Mouse (Mus musculus) intestine, embryonic 16.5 days (tissue): ENCODE measurements around the gene Gm49394. TPM values are rescaled to one million over a fixed set of nuclear protein-coding genes. Genes with fewer than 3 reads are reported as not detected.

Source experiments
- ATAC-seq: fragments of 200-750 bp; cut with Nextera tagmentation; 2 replicates; pipeline ENCODE4 v1.8.0; 2017; ENCODE audit warnings: moderate TSS enrichment, moderate library complexity
- H3K27ac ChIP-seq: fragments of 300-500 bp; sonication (generic); 2 replicates; pipeline ENCODE4 v1.5.1; 2014; ENCODE audit warnings: mild to moderate bottlenecking, low read length
- H3K27me3 ChIP-seq: fragments of 300-500 bp; sonication (generic); replicated peaks from 2 replicates; pipeline ENCODE4 v1.6.1; 2014; ENCODE audit warnings: low read length, control low read depth, mixed read lengths; ENCODE audit not compliant: control insufficient read depth, insufficient read depth
- H3K36me3 ChIP-seq: fragments of 300-500 bp; sonication (generic); 2 replicates; pipeline ENCODE4 v1.6.1; 2014; ENCODE audit warnings: low read length, control low read depth; ENCODE audit not compliant: control insufficient read depth, insufficient read depth
- H3K4me1 ChIP-seq: fragments of 300-500 bp; sonication (generic); 2 replicates; pipeline ENCODE4 v1.6.1; 2014; ENCODE audit warnings: low read length, control low read depth, mixed read lengths; ENCODE audit not compliant: control insufficient read depth, insufficient read depth
- H3K4me2 ChIP-seq: fragments of 300-500 bp; sonication (generic); 2 replicates; pipeline ENCODE4 v1.6.1; 2014; ENCODE audit warnings: low read depth, low read length, control low read depth
- H3K4me3 ChIP-seq: fragments of 300-500 bp; sonication (generic); 2 replicates; pipeline ENCODE4 v1.5.1; 2014; ENCODE audit warnings: mild to moderate bottlenecking, low read length
- H3K9ac ChIP-seq: fragments of 300-500 bp; sonication (generic); 2 replicates; pipeline ENCODE4 v1.6.1; 2014; ENCODE audit warnings: low read depth, low read length
- H3K9me3 ChIP-seq: fragments of 300-500 bp; sonication (generic); 2 replicates; pipeline ENCODE4 v1.6.1; 2016; ENCODE audit warnings: low read length, control low read depth; ENCODE audit not compliant: control insufficient read depth
- WGBS: fragments of 180-500 bp; shearing (Covaris S2); extraction: QIAGEN DNeasy Blood & Tissue Kit; methylation state at CpG from one replicate; pipeline ENCODE4 v1.1.7; 2014; 5-methylcytosine and 5-hydroxymethylcytosine counted together
- microRNA counts: library from miRNA; unstranded; fragments of <30 nt; microRNA quantifications from one replicate; lab custom pipeline; 2016
- microRNA-seq: library from miRNA; unstranded; fragments of <30 nt; microRNA quantifications from one replicate; pipeline ENCODE4, GENCODE M21; 2016
- polyA plus RNA-seq: library from polyadenylated mRNA; unstranded; fragments of >200 nt; fragmentation: Nextera tagmentation; extraction: Ambion mirVana; gene quantifications from 2 replicates; pipeline ENCODE4 v1.2.1, GENCODE M21; 2015

Gene Gm49394
- polyA plus RNA-seq, 1 experiment from 2014 or later, result 1.9 TPM

DNA sequence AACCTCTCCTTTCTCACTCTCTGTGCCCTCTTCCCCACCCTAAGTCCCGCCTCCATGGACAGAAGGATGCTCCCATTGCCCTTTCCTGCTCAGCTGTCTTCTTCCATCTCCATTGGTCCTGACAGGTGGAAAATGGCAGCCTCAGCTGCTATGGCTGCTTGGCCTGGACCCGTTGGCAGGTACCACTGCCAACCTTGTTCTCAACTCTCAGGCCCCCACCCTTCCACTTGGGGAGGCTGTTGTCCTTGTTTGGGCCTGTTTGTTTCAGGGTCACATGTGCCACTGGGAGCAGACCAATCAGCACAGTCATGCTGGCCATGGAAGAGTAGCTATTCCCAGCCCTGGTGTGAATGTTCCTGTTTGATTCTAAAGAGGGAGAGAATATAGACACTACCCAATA, 68.8 kb downstream of the Gm49394 start:
- no peak overlapping the region for H3K9ac ChIP-seq
- no peak for ATAC-seq
- H3K27ac ChIP-seq, result no peak overlapping the region
- WGBS, result 78% methylated on average over 2 of the region's 2 CpGs
- no peaks in the 10 kb centered on the region for H3K36me3 ChIP-seq
- H3K4me2 ChIP-seq, result no peak overlapping the region
- H3K9me3 ChIP-seq, result no peaks in the 10 kb centered on the region
- H3K4me1 ChIP-seq, result no peaks in the 10 kb centered on the region
- no peaks in the 10 kb centered on the region for H3K27me3 ChIP-seq
- H3K4me3 ChIP-seq, result no peak overlapping the region

MicroRNAs encoded within 50 kb of the gene (microRNA counts, 519-probe panel; counts per million panel counts)
- microRNA mmu-miR-483 (lab: Ali Mortazavi, UCI), result 2,165 counts per million, percentile 50 among the panel's probes with 10 or more counts

Small RNA genes within 50 kb of the gene (microRNA-seq; reads per million reads assigned to microRNA genes)
- gene Mir483, result 1,393 reads per million, percentile 77 among the genes with 10 or more reads in this experiment

Other genes starting within 250 kb of the Gm49394 start
- 8.8 and 10.4 TPM in 2 replicates for gene Syt8, start 235.1 kb downstream of the Gm49394 start, polyA plus RNA-seq
- gene Tnni2, start 228.1 kb downstream of the Gm49394 start, polyA plus RNA-seq, result 4.3 and 4.7 TPM in 2 replicates
- gene Lsp1, start 209.1 kb downstream of the Gm49394 start, polyA plus RNA-seq, result 125 and 134 TPM in 2 replicates
- 2.1 and 3.2 TPM in 2 replicates for gene Tnnt3, start 171.1 kb downstream of the Gm49394 start, polyA plus RNA-seq
- gene Mrpl23, start 137.3 kb downstream of the Gm49394 start, polyA plus RNA-seq, result 50.3 and 58.1 TPM in 2 replicates
- 757 and 778 TPM in 2 replicates for gene Igf2, start 3.1 kb downstream of the Gm49394 start, polyA plus RNA-seq
- gene Ins2, start 73.4 kb upstream of the Gm49394 start, polyA plus RNA-seq, result 236 and 308 TPM in 2 replicates